Mouse (Mus musculus) urinary bladder, postnatal 0 days (tissue): Measurements from ENCODE around the gene Msmp. TPM values are rescaled to one million over a fixed set of nuclear protein-coding genes. Genes with fewer than 3 reads are reported as not detected.

Source experiments
- microRNA-seq: library from miRNA; unstranded; fragments of <30 nt; microRNA quantifications from one replicate; pipeline ENCODE4, GENCODE M21; 2016
- polyA plus RNA-seq: library from polyadenylated mRNA; unstranded; fragments of >200 nt; fragmentation: Nextera tagmentation; extraction: Ambion mirVana; gene quantifications from 2 replicates; pipeline ENCODE4 v1.2.1, GENCODE M21; 2015

Gene Msmp
- polyA plus RNA-seq: not detected in 2 replicates

GRCm38 (mm10) chr4:43584444-43585416 lies at the start of gene Msmp:
Gene Msmp, minus strand, starts transcription at chr4:43584494.

DNA sequence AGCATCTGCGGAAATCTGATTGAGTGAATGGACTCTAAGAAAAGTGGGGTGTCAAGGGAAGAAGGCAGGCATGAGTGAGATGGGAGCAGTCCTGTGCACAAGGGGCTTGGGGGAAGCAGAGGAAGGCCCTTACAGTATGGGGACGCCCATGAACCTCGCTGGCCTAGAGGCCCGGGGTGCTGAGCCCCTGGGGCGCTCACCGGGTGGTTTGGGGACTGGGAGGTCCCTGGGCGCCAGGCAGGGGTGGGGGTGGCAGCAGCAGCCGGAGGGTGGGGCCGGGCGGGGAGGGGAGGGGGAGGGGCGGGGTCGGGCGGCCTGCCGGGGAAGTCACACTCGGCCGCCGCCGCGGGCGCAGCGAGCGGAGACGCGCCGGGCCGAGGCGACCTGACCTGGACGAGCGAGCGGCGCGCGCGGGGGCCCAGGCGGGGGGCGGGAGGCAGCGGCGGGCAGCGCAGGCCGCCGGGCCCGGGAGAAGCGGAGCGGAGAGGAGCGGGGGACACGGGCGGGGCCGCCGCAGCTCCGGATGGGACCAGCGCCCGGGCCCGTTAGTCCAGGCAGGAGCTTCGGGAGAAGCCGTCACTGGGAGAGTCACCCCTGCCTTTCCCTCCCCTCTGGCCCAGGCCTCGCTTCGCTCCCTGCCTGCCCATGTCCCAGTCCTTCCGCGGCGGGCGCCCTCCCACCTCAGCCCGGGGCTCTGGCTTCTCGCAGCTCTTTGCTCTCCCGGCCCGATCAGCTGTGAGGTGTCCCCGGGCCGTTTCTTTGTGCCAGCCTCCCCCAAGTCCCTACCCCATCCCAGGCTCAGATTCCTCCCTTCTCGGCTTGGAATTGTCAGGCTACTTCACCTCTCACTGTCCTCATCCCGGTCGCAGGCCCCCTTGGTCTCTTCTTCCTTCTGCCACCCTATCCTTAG lies 47.0 kb upstream of the Msmp start, which contains the start of gene Npr2:
Gene Npr2 (plus strand): TSS at position 890 of the 910 bp plus-strand sequence.

DNA sequence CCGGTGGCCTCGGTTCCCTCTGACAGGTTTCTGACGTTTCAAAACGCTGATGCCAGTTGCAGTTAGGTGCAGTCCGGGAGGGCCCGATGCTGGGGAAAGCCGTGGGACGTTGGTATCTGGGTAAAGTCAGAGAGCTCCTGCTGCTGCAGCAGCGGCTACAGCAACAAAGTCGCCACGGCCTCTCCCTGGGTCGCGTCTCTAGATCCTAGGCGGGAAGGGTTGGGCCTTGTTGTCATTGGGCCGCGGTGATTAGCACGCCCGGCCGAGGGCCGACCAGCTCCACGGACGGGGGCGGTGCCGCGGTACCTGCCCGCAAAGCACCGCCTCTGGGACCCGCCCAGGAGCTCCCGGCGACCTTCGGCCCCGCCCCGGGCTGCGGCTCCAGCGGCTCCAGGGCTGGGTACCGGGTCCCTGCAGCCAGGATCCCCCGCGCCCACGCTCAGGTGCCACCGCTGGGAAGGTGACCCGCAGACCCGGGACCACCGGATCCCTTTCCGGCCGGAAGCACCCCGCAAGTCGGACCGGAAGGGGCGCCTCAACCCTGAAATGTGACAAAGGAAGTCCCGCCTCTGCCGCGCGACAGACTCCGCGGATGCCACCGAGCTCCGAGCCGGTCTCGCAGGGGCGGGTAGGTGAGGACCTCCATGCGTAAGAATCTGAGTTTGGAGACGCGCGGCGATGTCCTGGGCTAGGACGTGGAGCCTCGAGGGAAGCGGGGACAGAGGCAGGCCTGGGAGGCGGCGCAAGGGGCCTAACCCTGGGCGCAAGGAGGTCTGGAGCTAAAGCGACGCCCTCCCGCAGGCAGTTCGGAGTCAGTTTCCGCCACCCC lies 5.7 kb downstream of the Msmp start, which contains the start of the genes Rgp1 and Gba2:
Gene Rgp1 (plus strand): TSS at position 340 of the 829 bp plus-strand sequence.
Gene Gba2 (minus strand): TSS at position 498 of the 829 bp plus-strand sequence.

GRCm38 (mm10) chr4:43561997-43562768 lies 22.1 kb downstream of the Msmp start, which contains the start of the genes Creb3 and Tln1:
Gene Creb3, plus strand, starts transcription at chr4:43562332.
Gene Tln1, minus strand, starts transcription at chr4:43562691.

Small RNAs within 50 kb of the gene (microRNA-seq; reads per million reads assigned to microRNA genes)
- gene Gm25262: not detected

Other genes with a start within 250 kb of the Msmp start
- gene Rusc2, start 202.5 kb downstream of the Msmp start, polyA plus RNA-seq: 49.6 and 50.3 TPM in 2 replicates
- gene Fam166b, start 155.4 kb downstream of the Msmp start, polyA plus RNA-seq: 0.27 TPM in 1 of 2 replicates, not detected in the other
- 8.8 and 9.1 TPM in 2 replicates for gene Tesk1, start 142.6 kb downstream of the Msmp start, polyA plus RNA-seq
- gene Cd72, start 129.9 kb downstream of the Msmp start, polyA plus RNA-seq: 3.1 and 3.8 TPM in 2 replicates
- not detected in 2 replicates for gene Sit1, start 100.8 kb downstream of the Msmp start, polyA plus RNA-seq
- gene Ccdc107, start 91.6 kb downstream of the Msmp start, polyA plus RNA-seq: 470 and 488 TPM in 2 replicates
- 13.1 and 13.4 TPM in 2 replicates for gene Arhgef39, start 84.8 kb downstream of the Msmp start, polyA plus RNA-seq
- gene Car9, start 77.5 kb downstream of the Msmp start, polyA plus RNA-seq: 3.2 TPM in 2 replicates
- gene Tpm2, start 60.7 kb downstream of the Msmp start, polyA plus RNA-seq: 9,877 and 11,778 TPM in 2 replicates
- 87.8 and 96.0 TPM in 2 replicates for gene Creb3, start 22.2 kb downstream of the Msmp start, polyA plus RNA-seq
- 176 and 198 TPM in 2 replicates for gene Tln1, start 21.8 kb downstream of the Msmp start, polyA plus RNA-seq
- 12.0 TPM in 2 replicates for gene Rgp1, start 5.8 kb downstream of the Msmp start, polyA plus RNA-seq
- 6.8 and 7.0 TPM in 2 replicates for gene Gba2, start 5.6 kb downstream of the Msmp start, polyA plus RNA-seq
- gene Npr2, start 47.4 kb upstream of the Msmp start, polyA plus RNA-seq: 8.3 and 8.5 TPM in 2 replicates
- 0.10 TPM in 1 of 2 replicates, not detected in the other for gene Spag8, start 69.1 kb upstream of the Msmp start, polyA plus RNA-seq
- 114 and 122 TPM in 2 replicates for gene Hint2, start 72.0 kb upstream of the Msmp start, polyA plus RNA-seq
- 3.0 and 3.4 TPM in 2 replicates for gene Tmem8b, start 84.5 kb upstream of the Msmp start, polyA plus RNA-seq
- gene Fam221b, start 84.7 kb upstream of the Msmp start, polyA plus RNA-seq: 1.5 and 2.7 TPM in 2 replicates
- gene Olfr70, start 116.3 kb upstream of the Msmp start, polyA plus RNA-seq: not detected in 2 replicates
- not detected in 2 replicates for gene Olfr71, start 125.8 kb upstream of the Msmp start, polyA plus RNA-seq
- gene Hrct1, start 142.7 kb upstream of the Msmp start, polyA plus RNA-seq: 6.1 and 7.9 TPM in 2 replicates
- gene Spaar, start 145.5 kb upstream of the Msmp start, polyA plus RNA-seq: 0.42 and 0.43 TPM in 2 replicates
- not detected in 2 replicates for gene Olfr159, start 186.5 kb upstream of the Msmp start, polyA plus RNA-seq
- not detected in 2 replicates for gene Olfr156, start 239.4 kb upstream of the Msmp start, polyA plus RNA-seq